13 mouse cellular contexts compared by ENCODE assay signal in the genomic region with DNA sequence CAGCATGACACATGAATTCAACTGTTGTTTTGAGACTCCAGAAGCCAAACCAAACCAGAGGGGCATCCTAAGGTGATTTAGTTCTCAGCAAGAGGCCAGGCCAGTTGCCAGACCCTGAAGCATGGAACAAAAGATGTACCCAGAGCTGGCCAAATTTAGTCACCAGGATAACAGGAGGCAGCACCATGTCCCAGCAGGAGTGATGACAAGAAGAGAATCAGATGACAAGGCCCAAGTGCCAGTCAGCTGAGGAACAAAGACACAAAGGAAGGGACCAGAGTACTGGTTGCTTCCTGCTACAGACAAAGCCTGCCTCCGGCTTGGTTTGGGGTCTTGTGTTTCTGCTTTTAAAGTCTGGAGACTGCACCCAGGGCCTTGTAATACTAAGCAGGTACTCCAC. TPM values are rescaled to one million over a fixed set of nuclear protein-coding genes. Genes with fewer than 3 reads are reported as not detected.
DNase-seq lines count a peak whose midpoint lies in the region; ATAC-seq and TF ChIP-seq lines count a peak whose summit lies in the region.
"Had no signal": no experiment of that assay in that cellular context is flagged by ENCODE, and none has a peak within 500 bp of the region (broad histone marks: within the 10 kb centered on the region; RNA-seq: fewer than 3 reads in every experiment).

No protein-coding gene starts in this region.

- H3K27me3 ChIP-seq in heart, embryonic 10.5 days (ENCODE audit: insufficient read depth, poor library complexity, severe bottlenecking): no peaks in the 10 kb centered on the region
- no peaks in the 10 kb centered on the region for H3K27me3 ChIP-seq in heart, postnatal 0 days (ENCODE audit: control insufficient read depth, insufficient read depth, low read length)
- no peaks in the 10 kb centered on the region for H3K27me3 ChIP-seq in forebrain, embryonic 11.5 days (ENCODE audit: control insufficient read depth, insufficient read depth, low read length)
- H3K27me3 ChIP-seq: forebrain, embryonic 15.5 days had no signal

- WGBS in heart, embryonic 10.5 days: 13% methylated on average over 1 of the region's 1 CpGs
- WGBS in heart, postnatal 0 days: 20% methylated on average over 1 of the region's 1 CpGs
- WGBS in forebrain, embryonic 11.5 days: 32% methylated on average over 1 of the region's 1 CpGs

- no peaks in the 10 kb centered on the region for H3K9me3 ChIP-seq in heart, embryonic 10.5 days
- H3K9me3 ChIP-seq in heart, postnatal 0 days (replicated peaks; ENCODE audit: control insufficient read depth, low read length): no peaks in the 10 kb centered on the region
- H3K9me3 ChIP-seq in forebrain, embryonic 11.5 days (ENCODE audit: control insufficient read depth, low read length): no peaks in the 10 kb centered on the region
- H3K9me3 ChIP-seq: forebrain, embryonic 15.5 days had no signal

- no peak overlapping the region for H3K4me3 ChIP-seq in heart, embryonic 10.5 days
- H3K4me3 ChIP-seq in heart, postnatal 0 days (ENCODE audit: low read depth, low read length): no peak overlapping the region
- no peak overlapping the region for H3K4me3 ChIP-seq in forebrain, embryonic 11.5 days (ENCODE audit: low read depth, low read length)
- H3K4me3 ChIP-seq: forebrain, embryonic 15.5 days had no signal

- H3K4me1 ChIP-seq in heart, embryonic 10.5 days: peaks cover 10% of the 10 kb centered on the region; the same call in 1 of the 2 replicates
- H3K4me1 ChIP-seq in heart, postnatal 0 days (ENCODE audit: control insufficient read depth, insufficient read depth): peaks cover 15% of the 10 kb centered on the region
- H3K4me1 ChIP-seq in forebrain, embryonic 11.5 days (replicated peaks; ENCODE audit: control insufficient read depth, insufficient read depth, low read length): no peaks in the 10 kb centered on the region
- H3K4me1 ChIP-seq: forebrain, embryonic 15.5 days had no signal

- DNase-seq in heart, adult 11 months: peak; percentile 99
- no peak for DNase-seq in heart, embryonic 10.5 days (ENCODE audit: low spot score)
- DNase-seq in cerebellum, postnatal 25 days: peak; percentile 84 to 89
- DNase-seq in heart, postnatal 0 days (ENCODE audit: low spot score): peak; percentile 81
- no peak for DNase-seq in gastrocnemius, postnatal 10 days
- DNase-seq in forebrain, embryonic 11.5 days (ENCODE audit: low spot score): no peak
- no peak for DNase-seq in c-Kit-positive CD71-positive TER-119-positive erythroid progenitor cells, embryonic 14.5 days (ENCODE audit: low spot score)
- DNase-seq: gastrocnemius, postnatal 36 days; lung, embryonic 14.5 days; retina, postnatal 1 day had no signal

- H3K9ac ChIP-seq in heart, postnatal 0 days (replicated peaks; ENCODE audit: low read depth, low read length): no peak overlapping the region
- no peak overlapping the region for H3K9ac ChIP-seq in forebrain, embryonic 11.5 days (ENCODE audit: low read length)
- H3K9ac ChIP-seq: forebrain, embryonic 15.5 days; lung, embryonic 14.5 days had no signal

- H3K4me2 ChIP-seq in heart, postnatal 0 days (ENCODE audit: low read depth, low read length): no peak overlapping the region
- H3K4me2 ChIP-seq in forebrain, embryonic 11.5 days (ENCODE audit: low read depth, low read length, severe bottlenecking): no peak overlapping the region
- H3K4me2 ChIP-seq: forebrain, embryonic 15.5 days; lung, embryonic 14.5 days had no signal

- no peaks in the 10 kb centered on the region for H3K36me3 ChIP-seq in heart, embryonic 10.5 days
- H3K36me3 ChIP-seq in heart, postnatal 0 days (replicated peaks; ENCODE audit: control insufficient read depth, insufficient read depth, low read length): no peaks in the 10 kb centered on the region
- no peaks in the 10 kb centered on the region for H3K36me3 ChIP-seq in forebrain, embryonic 11.5 days (ENCODE audit: control insufficient read depth, insufficient read depth, low read length)
- H3K36me3 ChIP-seq: forebrain, embryonic 15.5 days had no signal

- H3K27ac ChIP-seq in heart, embryonic 10.5 days: no peak overlapping the region
- H3K27ac ChIP-seq in heart, postnatal 0 days (ENCODE audit: low read depth): peak overlapping the region; percentile 89
- H3K27ac ChIP-seq in forebrain, embryonic 11.5 days (ENCODE audit: low read depth, low read length): no peak overlapping the region
- H3K27ac ChIP-seq: forebrain, embryonic 15.5 days; kidney, postnatal 0 days had no signal

- TF ChIP-seq EP300 in heart, postnatal 0 days (IDR thresholded peaks at IDR 0.05; ENCODE audit: low read depth): peak; percentile 96

- TF ChIP-seq CTCF in heart, postnatal 0 days (IDR thresholded peaks at IDR 0.05; ENCODE audit: low read depth): no peak

- peak; percentile 79; the same call in 1 of the 2 replicates for ATAC-seq in cerebellum, adult (ENCODE audit: insufficient number of reproducible peaks, low FRiP score, low TSS enrichment)
- ATAC-seq in heart, postnatal 0 days (ENCODE audit: insufficient read depth, low read depth): peak; percentile 91
- no peak for ATAC-seq in forebrain, embryonic 11.5 days (replicated peaks; ENCODE audit: low FRiP score)
- ATAC-seq: forebrain, embryonic 15.5 days had no signal

RNA-seq across cellular contexts. Expression of gene Xpo6, which starts 16.6 kb away (rescaled TPM):
- polyA plus RNA-seq in heart, embryonic 10.5 days (2016; fragmentation: Nextera tagmentation; extraction: Ambion mirVana): 42.9 and 57.5 TPM in 2 replicates
- 52.9 and 78.8 TPM in 2 replicates for total RNA-seq in heart, postnatal 0 days (2014; rRNA removed; ENCODE audit: low replicate concordance)
- 12.3 and 14.2 TPM in 2 replicates for polyA plus RNA-seq in heart, postnatal 0 days (2015; fragmentation: Nextera tagmentation; extraction: Ambion mirVana)
- 10 to 100 TPM; 24.5 to 39.1 TPM for total RNA-seq in gastrocnemius, postnatal 10 days (2021)
- polyA plus RNA-seq in forebrain, embryonic 11.5 days (2014; fragmentation: Nextera tagmentation; extraction: Ambion mirVana): 76.4 and 91.6 TPM in 2 replicates

RNA-seq across cellular contexts. Expression of gene Sbk1, which starts 55.6 kb away (rescaled TPM):
- 16.3 and 33.5 TPM in 2 replicates for polyA plus RNA-seq in heart, embryonic 10.5 days (2016; fragmentation: Nextera tagmentation; extraction: Ambion mirVana)
- 42.0 and 48.9 TPM in 2 replicates for total RNA-seq in heart, postnatal 0 days (2014; rRNA removed; ENCODE audit: low replicate concordance)
- polyA plus RNA-seq in heart, postnatal 0 days (2015; fragmentation: Nextera tagmentation; extraction: Ambion mirVana): 14.9 and 17.4 TPM in 2 replicates
- 10 to 100 TPM; 35.2 to 38.0 TPM for total RNA-seq in gastrocnemius, postnatal 10 days (2021)
- polyA plus RNA-seq in forebrain, embryonic 11.5 days (2014; fragmentation: Nextera tagmentation; extraction: Ambion mirVana): 194 and 214 TPM in 2 replicates

Comparison
In these comparisons a context has a peak if more than half of its experiments do, and no peak if none do; other contexts are left out.
1. DNase-seq: peak in heart, adult 11 months (single experiment), cerebellum, postnatal 25 days (2 of 2) and heart, postnatal 0 days (single experiment); none in heart, embryonic 10.5 days (single experiment), gastrocnemius, postnatal 10 days (single experiment), forebrain, embryonic 11.5 days (single experiment) and c-Kit-positive CD71-positive TER-119-positive erythroid progenitor cells, embryonic 14.5 days (single experiment).